ENCODE assay signal across 13 mouse cellular contexts in the genomic region with DNA sequence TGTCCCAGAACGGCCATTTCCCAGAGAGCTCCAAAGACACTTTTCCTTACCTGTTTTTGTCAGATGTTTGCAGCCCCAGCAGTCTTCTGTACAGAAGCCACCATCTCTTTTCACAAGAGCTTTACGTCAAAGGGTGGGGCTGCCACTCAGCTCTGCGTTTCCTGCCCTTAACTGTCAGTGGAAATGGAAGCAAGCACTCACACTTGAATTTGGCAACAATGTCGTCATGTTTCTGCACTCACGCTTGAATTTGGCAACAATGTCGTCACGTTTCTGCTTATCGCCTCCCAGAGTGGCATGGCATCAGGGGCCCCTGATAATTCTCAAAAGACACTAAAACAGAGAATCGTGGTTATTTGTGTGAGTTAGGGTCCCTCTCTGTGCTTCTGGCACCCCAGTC.
DNase-seq lines count a peak whose midpoint lies in the region; ATAC-seq and TF ChIP-seq lines count a peak whose summit lies in the region.
"Had no signal": no experiment of that assay in that cellular context is flagged by ENCODE, and none has a peak within 500 bp of the region (broad histone marks: within the 10 kb centered on the region; RNA-seq: fewer than 3 reads in every experiment).

No protein-coding gene starts in this region.

- H3K79me2 ChIP-seq in MEL (ENCODE audit: control insufficient read depth, insufficient read depth, low read length, poor library complexity), result no peaks in the 10 kb centered on the region

- ATAC-seq in hematopoietic stem cell, adult 5-6 weeks (replicated peaks in 1 of 2; ENCODE audit: insufficient read depth in 1 of 2, low FRiP score in 2 of 2, low TSS enrichment in 1 of 2, low read depth in 1 of 2, poor library complexity in 2 of 2, severe bottlenecking in 2 of 2), result peak; percentile 14 to 58; a peak in 2 of 4 replicates
- ATAC-seq in megakaryocyte-erythroid progenitor cell, adult 5-6 weeks (replicated peaks; ENCODE audit: low FRiP score, low TSS enrichment, poor library complexity, severe bottlenecking), result peak; percentile 62
- ATAC-seq in hindbrain, embryonic 13.5 days (ENCODE audit: low FRiP score), result no peak

- no peak overlapping the region for H3K4me3 ChIP-seq in MEL (ENCODE audit: control insufficient read depth in 1 of 2, insufficient read depth in 1 of 2, low read depth in 2 of 2, low read length in 2 of 2)
- no peak overlapping the region for H3K4me3 ChIP-seq in hindbrain, embryonic 13.5 days
- H3K4me3 ChIP-seq: forebrain, embryonic 12.5 days; midbrain, embryonic 12.5 days had no signal

- H3K4me1 ChIP-seq in MEL (ENCODE audit: control insufficient read depth in 1 of 2, insufficient read depth in 2 of 2, low read length in 2 of 2), result peaks cover 24 to 26% of the 10 kb centered on the region in 2 experiments
- peaks cover 33% of the 10 kb centered on the region for H3K4me1 ChIP-seq in hindbrain, embryonic 13.5 days (replicated peaks)

- WGBS in hindbrain, embryonic 13.5 days, result 88% methylated on average over 9 of the region's 9 CpGs

- H3K36me3 ChIP-seq in MEL (ENCODE audit: control insufficient read depth in 1 of 2, insufficient read depth in 2 of 2, low read length in 2 of 2), result peaks cover 0 to 19% of the 10 kb centered on the region in 2 experiments; a peak in 2 of 4 replicates
- H3K36me3 ChIP-seq in hindbrain, embryonic 13.5 days, result no peaks in the 10 kb centered on the region
- H3K36me3 ChIP-seq: forebrain, embryonic 12.5 days; midbrain, embryonic 12.5 days had no signal

- no peaks in the 10 kb centered on the region for H3K9me3 ChIP-seq in MEL (replicated peaks; ENCODE audit: insufficient read depth, low read length)
- H3K9me3 ChIP-seq in hindbrain, embryonic 13.5 days, result no peaks in the 10 kb centered on the region
- H3K9me3 ChIP-seq: forebrain, embryonic 12.5 days; midbrain, embryonic 12.5 days had no signal

- no peaks in the 10 kb centered on the region for H3K27me3 ChIP-seq in MEL (ENCODE audit: control insufficient read depth in 1 of 2, insufficient read depth in 2 of 2, low read length in 2 of 2)
- no peaks in the 10 kb centered on the region for H3K27me3 ChIP-seq in hindbrain, embryonic 13.5 days
- H3K27me3 ChIP-seq: forebrain, embryonic 12.5 days; midbrain, embryonic 12.5 days had no signal

- no peak for TF ChIP-seq CTCF in MEL (IDR thresholded peaks at IDR 0.05 in 2 of 3, conservative IDR thresholded peaks at IDR 0.05 in 1 of 3; ENCODE audit: control insufficient read depth in 1 of 3, insufficient read depth in 1 of 3, low read depth in 2 of 3, low read length in 3 of 3, poor library complexity in 1 of 3, severe bottlenecking in 1 of 3)

- H3K27ac ChIP-seq in MEL (ENCODE audit: control insufficient read depth, low read depth, low read length), result peak overlapping the region; percentile 37
- no peak overlapping the region for H3K27ac ChIP-seq in hindbrain, embryonic 13.5 days
- H3K27ac ChIP-seq: forebrain, embryonic 12.5 days; midbrain, embryonic 12.5 days had no signal

- no peak for TF ChIP-seq POLR2A in MEL (IDR thresholded peaks at IDR 0.05; ENCODE audit: control insufficient read depth in 1 of 2, insufficient read depth in 1 of 2, low read depth in 1 of 2, low read length in 2 of 2, poor library complexity in 1 of 2)

- H3K9ac ChIP-seq in MEL (ENCODE audit: control insufficient read depth, low read depth, low read length, poor library complexity, severe bottlenecking), result no peak overlapping the region; the same call in 1 of the 2 replicates
- H3K9ac ChIP-seq in hindbrain, embryonic 13.5 days, result no peak overlapping the region
- H3K9ac ChIP-seq: forebrain, embryonic 12.5 days; midbrain, embryonic 12.5 days had no signal

- TF ChIP-seq RAD21 in MEL (IDR thresholded peaks at IDR 0.05; ENCODE audit: low read depth, low read length), result no peak

- TF ChIP-seq EP300 in MEL (IDR thresholded peaks at IDR 0.05; ENCODE audit: low read depth in 1 of 2, low read length in 2 of 2), result no peak; a peak in 1 of 4 replicates

- DNase-seq in 416B (ENCODE audit: low read depth) (peak; percentile 81), MEL (ENCODE audit: low read depth, low spot score) (peak; percentile 41)
- no peak for DNase-seq in cerebellum, postnatal 36 days
- no peak for DNase-seq in testis, postnatal 14 days (ENCODE audit: low spot score)
- no peak for DNase-seq in gastrocnemius, adult 18-20 months (ENCODE audit: low spot score)
- DNase-seq: gastrocnemius, postnatal 10 days; heart, postnatal 4 days; kidney, adult 9 months had no signal

- no peak overlapping the region for H3K4me2 ChIP-seq in hindbrain, embryonic 13.5 days
- H3K4me2 ChIP-seq: forebrain, embryonic 12.5 days; midbrain, embryonic 12.5 days had no signal

TF ChIP-seq in MEL, 35 proteins besides CTCF, POLR2A, EP300 and RAD21:
- TF ChIP-seq ELF1 (IDR thresholded peaks at IDR 0.05; ENCODE audit: low read depth, low read length), result no peak
- TF ChIP-seq JUND (IDR thresholded peaks at IDR 0.05; ENCODE audit: low read depth, low read length), result no peak
- 0 out of 2 replicates have a peak, but pooled peaks have one; percentile 20 for TF ChIP-seq SIN3A (IDR thresholded peaks at IDR 0.05; ENCODE audit: low read length)
- TF ChIP-seq NRF1 (IDR thresholded peaks at IDR 0.05; ENCODE audit: insufficient read depth, low read depth, low read length, poor library complexity, severe bottlenecking), result no peak
- TF ChIP-seq MAX (IDR thresholded peaks at IDR 0.05; ENCODE audit: low read length), result no peak
- peak; percentile 79 for TF ChIP-seq BHLHE40 (IDR thresholded peaks at IDR 0.05; ENCODE audit: borderline replicate concordance, low read depth, low read length)
- no peak for TF ChIP-seq ZMIZ1 (IDR thresholded peaks at IDR 0.05; ENCODE audit: low read depth, low read length)
- no peak for TF ChIP-seq KAT2A (conservative IDR thresholded peaks at IDR 0.05; ENCODE audit: low read depth, low read length)
- TF ChIP-seq UBTF (IDR thresholded peaks at IDR 0.05; ENCODE audit: borderline replicate concordance, insufficient read depth, low read depth, low read length), result no peak
- TF ChIP-seq MYB (IDR thresholded peaks at IDR 0.05; ENCODE audit: low read depth, low read length), result no peak
- TF ChIP-seq ZNF384 (IDR thresholded peaks at IDR 0.05; ENCODE audit: low read depth, low read length), result no peak
- TF ChIP-seq MAFK (IDR thresholded peaks at IDR 0.05; ENCODE audit: borderline replicate concordance, low read depth, low read length), result no peak
- peak; percentile 79 for TF ChIP-seq ETS1 (IDR thresholded peaks at IDR 0.05; ENCODE audit: low read depth, low read length)
- no peak for TF ChIP-seq MYC (IDR thresholded peaks at IDR 0.05; ENCODE audit: low read depth, low read length)
- no peak for TF ChIP-seq HCFC1 (IDR thresholded peaks at IDR 0.05; ENCODE audit: low read depth, low read length)
- TF ChIP-seq POLR2AphosphoS2 (IDR thresholded peaks at IDR 0.05; ENCODE audit: low read length), result no peak
- TF ChIP-seq ZC3H11A (IDR thresholded peaks at IDR 0.05; ENCODE audit: low read depth, low read length), result no peak
- no peak for TF ChIP-seq CHD1 (IDR thresholded peaks at IDR 0.05; ENCODE audit: low read depth, low read length)
- TF ChIP-seq MAZ (IDR thresholded peaks at IDR 0.05; ENCODE audit: low read depth, low read length), result no peak
- TF ChIP-seq TCF12 (IDR thresholded peaks at IDR 0.05; ENCODE audit: low read depth, low read length), result no peak
- TF ChIP-seq GATA1 (IDR thresholded peaks at IDR 0.05; ENCODE audit: low read depth, low read length), result no peak
- no peak for TF ChIP-seq TAL1 (IDR thresholded peaks at IDR 0.05; ENCODE audit: low read length)
- TF ChIP-seq MEF2A (IDR thresholded peaks at IDR 0.05; ENCODE audit: extremely low read depth, insufficient replicate concordance, low read depth, low read length, poor library complexity, severe bottlenecking), result no peak

Comparison
In these comparisons a context has a peak if more than half of its experiments do, and no peak if none do; other contexts are left out.
1. DNase-seq: peak in 416B (single experiment) and MEL (single experiment); none in cerebellum, postnatal 36 days (0 of 2), testis, postnatal 14 days (single experiment) and gastrocnemius, adult 18-20 months (single experiment).